Mouse (Mus musculus) hindbrain, embryonic 14.5 days (tissue): ENCODE results near the gene Fgr. TPM values are rescaled to one million over a fixed set of nuclear protein-coding genes. Genes with fewer than 3 reads are reported as not detected.
"Not testable (repeated sequence)": the region's sequence is repeated elsewhere in the genome, so short reads cannot be mapped to it uniquely, and the experiment has no call there.

Source experiments
- ATAC-seq: fragments of 200-750 bp; cut with Nextera tagmentation; 2 replicates; pipeline ENCODE4 v1.8.0; 2017; ENCODE audit warnings: moderate number of reproducible peaks, mild to moderate bottlenecking, moderate TSS enrichment, moderate library complexity; ENCODE audit not compliant: low FRiP score
- DNase-seq: peaks from one replicate; pipeline ENCODE4 v3.0.0-alpha.2; 2015; ENCODE audit warnings: low spot score
- H3K27ac ChIP-seq: fragments of 300-500 bp; sonication (generic); 2 replicates; pipeline ENCODE4 v1.5.1; 2014; ENCODE audit warnings: mild to moderate bottlenecking, moderate library complexity
- H3K27me3 ChIP-seq: fragments of 300-500 bp; sonication (generic); 2 replicates; pipeline ENCODE4 v1.6.1; 2014; ENCODE audit warnings: mild to moderate bottlenecking, low read length, mixed read lengths; ENCODE audit not compliant: control insufficient read depth, insufficient read depth
- H3K36me3 ChIP-seq: fragments of 300-500 bp; sonication (generic); replicated peaks from 2 replicates; pipeline ENCODE4 v1.6.1; 2014; ENCODE audit not compliant: control insufficient read depth, insufficient read depth
- H3K4me1 ChIP-seq: fragments of 300-500 bp; sonication (generic); replicated peaks from 2 replicates; pipeline ENCODE4 v1.6.1; 2014; ENCODE audit warnings: antibody characterized with exemption, low read length, mixed read lengths; ENCODE audit not compliant: control insufficient read depth, insufficient read depth
- H3K4me2 ChIP-seq: fragments of 300-500 bp; sonication (generic); replicated peaks from 2 replicates; pipeline ENCODE4 v1.6.1; 2014; ENCODE audit warnings: mild to moderate bottlenecking, moderate library complexity
- H3K4me3 ChIP-seq: fragments of 300-500 bp; sonication (generic); replicated peaks from 2 replicates; pipeline ENCODE4 v1.5.1; 2014; ENCODE audit warnings: mild to moderate bottlenecking, low read length
- H3K9ac ChIP-seq: fragments of 300-500 bp; sonication (generic); 2 replicates; pipeline ENCODE4 v1.6.1; 2014
- H3K9me3 ChIP-seq: fragments of 300-500 bp; sonication (generic); 2 replicates; pipeline ENCODE4 v1.6.1; 2016; ENCODE audit warnings: low read length; ENCODE audit not compliant: control insufficient read depth
- WGBS: fragments of 180-500 bp; shearing (Covaris S2); extraction: QIAGEN DNeasy Blood & Tissue Kit; methylation state at CpG from one replicate; pipeline ENCODE4 v1.1.7; 2014; 5-methylcytosine and 5-hydroxymethylcytosine counted together
- polyA plus RNA-seq: library from polyadenylated mRNA; unstranded; fragments of >200 nt; fragmentation: Nextera tagmentation; extraction: Ambion mirVana; gene quantifications from 2 replicates; pipeline ENCODE4 v1.2.1, GENCODE M21; 2014

Fgr gene
- polyA plus RNA-seq, 1 experiment from 2014 or later, result 0.17 TPM

DNA sequence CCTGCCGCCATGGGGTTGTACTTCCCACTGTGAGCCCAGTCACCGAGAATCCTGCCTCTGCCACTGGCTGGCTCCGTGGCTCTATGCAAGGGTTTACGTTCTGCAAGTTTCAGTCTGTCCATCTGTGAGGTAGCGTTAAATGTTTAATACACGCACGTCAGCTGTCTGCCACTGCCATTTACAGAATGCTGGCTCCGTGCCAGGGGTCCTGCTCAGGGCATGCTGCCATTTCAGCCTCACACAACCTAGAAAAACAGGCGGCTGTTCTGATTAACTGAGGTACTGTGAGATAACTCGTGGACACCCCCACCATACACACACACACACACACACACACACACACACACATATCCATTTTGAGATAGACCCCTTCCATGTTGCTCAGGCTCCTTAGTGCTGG is 29.0 kb downstream of the Fgr start:
- Histone ChIP-seq H3K4me1 (peaks cover 7% of the 10 kb centered on the region; the same call in 1 of the 2 replicates), H3K27ac (peak overlapping the region; percentile 28), H3K9me3 (no peaks in the 10 kb centered on the region), H3K4me2 (no peak overlapping the region), H3K9ac (no peak overlapping the region), H3K4me3 (no peak overlapping the region), H3K36me3 (no peaks in the 10 kb centered on the region), H3K27me3 (no peaks in the 10 kb centered on the region)
- DNase-seq (peak; percentile 64), ATAC-seq (no peak)
- WGBS, result 24% methylated on average over 10 of the region's 10 CpGs

DNA sequence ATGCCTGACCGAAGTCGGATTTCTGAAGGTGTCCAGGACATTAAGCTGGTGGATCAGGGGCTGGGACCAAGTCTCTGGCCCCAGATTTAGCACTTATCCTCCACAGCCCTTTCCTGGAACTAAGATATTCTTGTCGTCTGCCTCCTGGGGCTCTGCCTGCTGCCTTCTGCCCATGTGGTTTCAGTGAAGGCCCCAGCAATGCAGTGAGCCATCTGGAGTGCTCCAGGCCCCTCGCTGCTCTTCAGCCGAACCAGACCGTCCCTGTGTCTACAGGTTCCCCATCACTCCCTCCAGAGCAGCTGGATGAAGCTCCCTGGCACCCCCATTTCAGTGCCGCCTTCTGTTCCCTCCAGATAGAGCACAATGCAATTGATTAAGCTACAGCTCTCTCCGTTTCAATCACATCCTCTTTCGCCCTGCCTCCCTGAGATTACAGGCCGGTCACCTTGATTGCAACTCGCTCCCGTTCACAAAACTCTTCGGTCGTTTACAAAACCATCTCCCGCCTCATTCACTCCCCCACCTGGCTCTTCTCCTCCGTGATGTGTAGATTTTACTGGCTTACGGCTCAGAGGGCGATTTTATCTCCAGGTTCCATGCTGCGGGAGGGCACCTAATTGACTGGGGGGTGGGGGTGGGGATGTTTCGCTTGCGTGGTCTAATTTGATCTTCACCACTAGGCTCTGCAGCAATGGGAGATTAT is 29.6 kb downstream of the Fgr start:
- Histone ChIP-seq H3K4me1 (peaks cover 7% of the 10 kb centered on the region; the same call in 1 of the 2 replicates), H3K9ac (0 out of 2 replicates have a peak overlapping the region, but pooled peaks have one; percentile 17), H3K36me3 (no peaks in the 10 kb centered on the region), H3K4me2 (no peak overlapping the region), H3K9me3 (no peaks in the 10 kb centered on the region), H3K27ac (peak overlapping the region; percentile 28), H3K4me3 (no peak overlapping the region), H3K27me3 (no peaks in the 10 kb centered on the region)
- ATAC-seq (no peak), DNase-seq (no peak)
- 37% methylated on average over 21 of the region's 21 CpGs for WGBS

DNA sequence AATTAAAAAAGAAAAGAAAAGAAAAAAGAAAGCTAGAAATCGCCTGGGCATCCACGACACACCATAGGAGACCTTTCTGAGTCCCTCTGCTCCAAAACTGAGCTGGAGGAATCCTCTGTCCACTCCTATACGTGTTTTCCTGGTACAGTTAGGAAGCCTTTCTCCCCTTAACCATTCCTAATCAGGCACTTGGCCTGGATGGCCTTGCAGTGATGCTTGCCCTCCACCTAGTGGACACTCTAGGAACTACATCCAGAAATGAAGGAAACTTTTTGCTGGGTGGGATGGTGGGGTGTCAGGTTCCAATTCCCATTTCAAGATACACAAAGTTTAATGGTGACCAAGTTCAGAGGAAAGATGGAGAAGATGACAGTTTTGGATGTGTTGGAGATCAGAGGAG is 31.3 kb downstream of the Fgr start:
- no peak overlapping the region for H3K4me3 ChIP-seq
- H3K4me1 ChIP-seq, result peaks cover 7% of the 10 kb centered on the region; the same call in 1 of the 2 replicates
- DNase-seq (peak; percentile 92), ATAC-seq (peak; percentile 46; the same call in 1 of the 2 replicates)
- no peak overlapping the region for H3K9ac ChIP-seq
- H3K4me2 ChIP-seq, result no peak overlapping the region
- H3K9me3 ChIP-seq, result no peaks in the 10 kb centered on the region
- no peak overlapping the region for H3K27ac ChIP-seq
- H3K27me3 ChIP-seq, result peaks cover 10% of the 10 kb centered on the region
- WGBS, result 10% methylated on average over 3 of the region's 3 CpGs
- no peaks in the 10 kb centered on the region for H3K36me3 ChIP-seq

DNA sequence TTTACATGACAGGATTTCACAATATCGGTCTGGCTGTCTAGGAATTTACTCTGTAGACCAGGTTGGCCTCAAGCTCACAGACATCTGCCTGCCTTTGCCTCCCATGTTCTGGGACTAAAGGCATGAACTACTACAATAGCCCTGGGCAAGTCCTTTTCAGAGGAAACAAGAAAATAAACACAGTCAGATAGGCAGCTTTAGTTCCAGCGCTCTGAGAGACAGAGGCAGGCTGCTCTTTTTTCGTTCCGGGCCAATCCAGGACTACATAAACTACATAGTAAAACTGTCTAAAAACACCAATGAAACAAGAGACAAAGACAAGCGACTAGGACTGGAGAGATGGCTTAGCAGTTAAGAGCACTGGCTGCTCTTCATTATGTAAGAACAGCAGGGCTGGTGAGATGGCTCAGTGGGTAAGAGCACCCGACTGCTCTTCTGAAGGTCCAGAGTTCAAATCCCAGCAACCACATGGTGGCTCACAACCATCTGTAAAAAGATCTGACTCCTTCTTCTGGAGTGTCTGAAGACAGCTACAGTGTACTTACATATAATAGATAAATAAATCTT is 32.1 kb downstream of the Fgr start:
- H3K9me3 ChIP-seq, H3K4me3 ChIP-seq, H3K36me3 ChIP-seq, H3K4me1 ChIP-seq, H3K4me2 ChIP-seq, H3K27ac ChIP-seq, ATAC-seq, H3K9ac ChIP-seq, DNase-seq: not testable (repeated sequence)
- WGBS, result 63% methylated on average over 6 of the region's 6 CpGs
- H3K27me3 ChIP-seq, result peaks cover 16% of the 10 kb centered on the region

DNA sequence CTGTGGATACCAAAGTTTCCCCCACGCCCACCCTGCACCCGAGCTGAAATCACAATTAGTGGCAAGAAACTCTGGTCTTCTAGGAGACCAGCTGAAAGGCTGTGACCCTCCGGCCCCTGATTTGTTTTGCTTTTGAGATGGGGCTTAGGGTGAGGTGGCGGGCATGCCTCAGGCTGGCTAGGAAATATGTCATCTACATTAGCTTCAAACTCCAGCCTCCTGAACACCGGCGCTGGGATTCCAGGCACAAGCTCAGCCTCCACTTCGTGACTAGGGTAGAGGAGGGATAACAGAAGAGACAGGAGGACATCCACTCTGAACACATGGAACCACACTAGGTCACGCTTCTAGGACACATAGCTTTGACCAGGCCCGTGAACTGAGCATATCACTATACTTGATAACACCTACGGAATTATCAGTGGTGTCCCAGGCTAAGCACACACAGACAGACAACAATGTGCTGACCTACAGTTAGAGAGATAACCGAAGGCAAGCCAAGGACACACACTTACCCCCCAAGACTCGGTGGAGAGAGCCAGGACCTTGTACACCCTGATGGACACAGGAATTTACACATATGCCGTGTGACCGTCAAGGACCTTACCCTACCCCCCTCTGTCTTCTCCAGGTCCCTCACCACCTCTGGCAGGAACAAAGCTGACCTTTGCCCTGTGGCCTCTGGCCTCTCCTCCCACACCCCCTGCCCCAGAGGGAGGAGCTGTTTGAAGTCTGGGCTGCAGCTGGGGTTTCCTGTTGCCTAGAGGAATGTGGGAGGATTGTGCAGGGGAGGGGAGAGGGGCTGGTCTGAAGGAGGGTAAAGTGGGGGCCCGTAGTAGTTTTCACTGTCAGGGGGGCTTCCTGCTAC is 33.9 kb downstream of the Fgr start:
- H3K9me3 ChIP-seq, result no peaks in the 10 kb centered on the region
- ATAC-seq (no peak), DNase-seq (no peak)
- no peak overlapping the region for H3K4me2 ChIP-seq
- 33% methylated on average over 15 of the region's 15 CpGs for WGBS
- H3K27ac ChIP-seq, result no peak overlapping the region
- no peak overlapping the region for H3K4me3 ChIP-seq
- no peak overlapping the region for H3K9ac ChIP-seq
- no peaks in the 10 kb centered on the region for H3K36me3 ChIP-seq
- H3K27me3 ChIP-seq, result peaks cover 16% of the 10 kb centered on the region
- H3K4me1 ChIP-seq, result peaks cover 7% of the 10 kb centered on the region; the same call in 1 of the 2 replicates

DNA sequence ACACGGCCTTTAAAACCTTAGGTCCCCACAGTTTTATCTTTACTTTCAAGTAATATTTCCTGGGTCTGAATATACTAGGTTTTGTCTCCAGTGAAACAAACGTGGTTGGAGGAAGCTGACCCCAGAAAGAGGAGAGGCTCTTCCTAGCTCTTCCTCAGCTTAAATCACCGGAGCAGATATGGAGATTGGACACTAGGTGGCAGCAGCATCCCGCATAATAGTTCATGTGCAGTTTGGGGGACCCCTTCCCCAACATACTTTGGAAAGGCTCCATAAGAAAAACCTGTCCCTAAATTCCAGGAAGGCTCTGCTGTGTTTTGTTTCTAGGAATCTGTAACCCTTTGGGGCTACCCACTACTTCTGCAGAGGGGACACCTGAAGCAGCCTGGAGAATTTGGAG is 35.2 kb downstream of the Fgr start:
- no peak overlapping the region for H3K27ac ChIP-seq
- H3K9me3 ChIP-seq, result no peaks in the 10 kb centered on the region
- peak; percentile 85 for DNase-seq
- ATAC-seq, result no peak
- no peak overlapping the region for H3K9ac ChIP-seq
- H3K27me3 ChIP-seq, result peaks cover 16% of the 10 kb centered on the region
- under 1% methylated on average over 4 of the region's 4 CpGs for WGBS
- H3K4me1 ChIP-seq, result peaks cover 6% of the 10 kb centered on the region
- no peak overlapping the region for H3K4me3 ChIP-seq
- no peak overlapping the region for H3K4me2 ChIP-seq
- H3K36me3 ChIP-seq, result no peaks in the 10 kb centered on the region

DNA sequence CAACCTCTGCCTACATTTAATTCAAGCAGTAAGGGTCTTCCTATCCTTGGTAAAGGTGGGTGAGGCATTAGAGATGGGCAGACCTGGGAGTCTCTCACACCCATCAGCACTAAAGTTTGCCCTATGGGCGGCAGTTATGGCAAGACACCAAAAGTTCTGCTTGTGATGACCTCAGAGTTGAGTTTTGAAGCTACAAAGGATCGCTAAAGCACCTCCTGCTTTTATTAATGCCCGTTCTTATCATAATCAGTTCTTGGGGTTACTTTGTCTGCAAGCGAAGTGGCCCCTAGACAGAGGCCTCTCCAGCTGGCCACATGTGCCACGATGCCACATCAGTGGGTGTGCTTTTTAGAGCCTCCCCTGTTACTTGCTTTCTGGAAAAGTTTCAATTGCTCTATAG is 35.8 kb downstream of the Fgr start:
- 59% methylated on average over 5 of the region's 5 CpGs for WGBS
- Histone ChIP-seq H3K36me3 (no peaks in the 10 kb centered on the region), H3K27me3 (peaks cover 16% of the 10 kb centered on the region), H3K4me1 (peaks cover 12% of the 10 kb centered on the region), H3K9ac (no peak overlapping the region), H3K27ac (no peak overlapping the region), H3K4me3 (no peak overlapping the region), H3K9me3 (no peaks in the 10 kb centered on the region), H3K4me2 (no peak overlapping the region)
- ATAC-seq (no peak), DNase-seq (no peak)

DNA sequence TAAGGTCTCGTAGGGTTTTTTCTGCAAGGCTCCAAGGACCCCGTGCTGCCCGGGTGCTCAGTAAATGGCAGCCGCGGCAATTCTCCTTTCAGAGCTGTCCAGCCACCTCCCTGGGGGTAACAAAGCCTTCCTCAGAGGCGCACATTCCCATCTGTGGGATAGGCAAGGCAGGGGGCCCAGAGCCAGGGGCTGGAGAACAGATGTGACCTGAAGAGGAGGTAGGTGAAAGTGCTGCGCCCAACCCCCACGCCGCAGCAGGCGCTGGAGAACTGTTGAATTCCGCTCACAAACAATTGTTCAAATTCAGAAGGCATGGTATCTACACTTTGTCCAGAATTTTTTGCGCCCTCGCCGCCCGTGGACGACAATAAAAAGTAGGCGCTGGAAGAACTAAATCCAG is 36.7 kb downstream of the Fgr start:
- Histone ChIP-seq H3K4me1 (peaks cover 21% of the 10 kb centered on the region), H3K9me3 (no peaks in the 10 kb centered on the region), H3K4me2 (peak overlapping the region; percentile 97), H3K27ac (peak overlapping the region; percentile 97; the same call in 1 of the 2 replicates), H3K27me3 (peaks cover 16% of the 10 kb centered on the region), H3K4me3 (peak overlapping the region; percentile 95), H3K9ac (no peak overlapping the region), H3K36me3 (no peaks in the 10 kb centered on the region)
- DNase-seq (no peak), ATAC-seq (no peak)
- under 1% methylated on average over 17 of the region's 17 CpGs for WGBS
